Mouse (Mus musculus): ENCODE measurements around the gene Slc3a1.

- TF ChIP-seq GATA1 (IDR thresholded peaks at IDR 0.05; ENCODE audit: low read length) (no peak), TAL1 (IDR thresholded peaks at IDR 0.05; ENCODE audit: low read length) (no peak)
Measured at GRCm38 (mm10) chr17:85048379-85048778, 20.2 kb downstream of the Slc3a1 start.
